Mouse (Mus musculus) liver, embryonic 14.5 days (tissue): ENCODE measurements at regions not wholly inside any gene's neighbourhood (a gene's known extent, or its start where the extent isn't known, plus 50 kb on each side); places are given as distances from the start of the nearest gene placed in this dataset.

ENCODE experiments used
- CTCF ChIP-seq: IDR thresholded peaks from 2 replicates; pipeline ENCODE4 v1.5.1; 2016; ENCODE audit warnings: antibody characterized with exemption, low read depth, control low read depth
- EP300 ChIP-seq: IDR thresholded peaks from 2 replicates; pipeline ENCODE4 v1.6.1; 2016; ENCODE audit warnings: antibody characterized with exemption, low read depth

GRCm38 (mm10) chr8:17687084-17687483 lies 1291.0 kb downstream of the Defb40 start:
- no peak for TF ChIP-seq CTCF
- TF ChIP-seq EP300, result no peak
